26 mouse cellular contexts compared by ENCODE assay signal in genomic region chr2:132243370-132243769, GRCm38 (mm10).
"Had no signal": no experiment of that assay in that cellular context is flagged by ENCODE, and none has a peak within 500 bp of the region (broad histone marks: within the 10 kb centered on the region; RNA-seq: fewer than 3 reads in every experiment).

No protein-coding gene starts in this region.

- DNase-seq: gastrocnemius, postnatal 14 days; gastrocnemius, postnatal 36 days; heart, adult 18-20 months; heart, postnatal 10 days; heart, postnatal 4 days; kidney, adult 18-20 months; kidney, adult 8-10 months; kidney, postnatal 14 days; kidney, postnatal 36 days; layer of hippocampus, adult 9-11 months; layer of hippocampus, postnatal 36 days; liver had no signal

- H3K9ac ChIP-seq: heart, embryonic 12.5 days; hindbrain, embryonic 12.5 days; hindbrain, embryonic 14.5 days; intestine, embryonic 15.5 days; kidney, embryonic 15.5 days; limb, embryonic 12.5 days had no signal

- H3K27me3 ChIP-seq: heart, embryonic 12.5 days; hindbrain, embryonic 12.5 days; intestine, embryonic 15.5 days; kidney, embryonic 15.5 days; limb, embryonic 12.5 days had no signal

- ATAC-seq: hindbrain, embryonic 16.5 days; inflammation-experienced regulatory T-cells, adult 6 months; intestine, embryonic 15.5 days; intestine, postnatal 0 days had no signal

- H3K4me1 ChIP-seq: intestine, embryonic 15.5 days had no signal

- H3K4me2 ChIP-seq: heart, embryonic 12.5 days; hindbrain, embryonic 12.5 days; hindbrain, embryonic 14.5 days; intestine, embryonic 15.5 days; kidney, embryonic 15.5 days; limb, embryonic 12.5 days; liver, embryonic 11.5 days had no signal

- H3K36me3 ChIP-seq: intestine, embryonic 15.5 days had no signal

- H3K27ac ChIP-seq: heart, embryonic 10.5 days; hindbrain, embryonic 10.5 days; hindbrain, embryonic 12.5 days; hindbrain, embryonic 14.5 days; intestine, embryonic 15.5 days; kidney, embryonic 15.5 days; kidney, postnatal 0 days; limb, embryonic 10.5 days; limb, embryonic 12.5 days had no signal

- H3K9me3 ChIP-seq: heart, embryonic 10.5 days; heart, embryonic 12.5 days; hindbrain, embryonic 10.5 days; hindbrain, embryonic 12.5 days; intestine, embryonic 15.5 days; kidney, embryonic 15.5 days; limb, embryonic 10.5 days; limb, embryonic 12.5 days had no signal

- H3K4me3 ChIP-seq: heart, embryonic 10.5 days; heart, embryonic 12.5 days; hindbrain, embryonic 10.5 days; hindbrain, embryonic 12.5 days; intestine, embryonic 15.5 days; kidney, embryonic 15.5 days; limb, embryonic 10.5 days; limb, embryonic 12.5 days had no signal
